Mouse (Mus musculus) monocyte, adult 5-6 weeks (primary cell): ENCODE data around the gene Eif4h. TPM values are rescaled to one million over a fixed set of nuclear protein-coding genes. Genes with fewer than 3 reads are reported as not detected.

Source experiments
- ATAC-seq: fragments of 153-309, 156-312 bp; replicated peaks from 2 replicates; pipeline ENCODE4 v1.8.0; 2017; ENCODE audit warnings: mild to moderate bottlenecking; ENCODE audit not compliant: low TSS enrichment, insufficient number of reproducible peaks, severe bottlenecking, poor library complexity, low FRiP score
- total RNA-seq: library from RNA; stranded (forward); fragments of 200-1000, 200-491, 200-594 nt; gene quantifications from 3 replicates; pipeline ENCODE4 v1.2.3, GENCODE M21; 2017

The Eif4h gene
- total RNA-seq, 1 experiment from 2014 or later = 269 TPM

GRCm38 (mm10) chr5:134577534-134577933 lies 61.8 kb downstream of the Eif4h start:
- ATAC-seq = no peak

DNA sequence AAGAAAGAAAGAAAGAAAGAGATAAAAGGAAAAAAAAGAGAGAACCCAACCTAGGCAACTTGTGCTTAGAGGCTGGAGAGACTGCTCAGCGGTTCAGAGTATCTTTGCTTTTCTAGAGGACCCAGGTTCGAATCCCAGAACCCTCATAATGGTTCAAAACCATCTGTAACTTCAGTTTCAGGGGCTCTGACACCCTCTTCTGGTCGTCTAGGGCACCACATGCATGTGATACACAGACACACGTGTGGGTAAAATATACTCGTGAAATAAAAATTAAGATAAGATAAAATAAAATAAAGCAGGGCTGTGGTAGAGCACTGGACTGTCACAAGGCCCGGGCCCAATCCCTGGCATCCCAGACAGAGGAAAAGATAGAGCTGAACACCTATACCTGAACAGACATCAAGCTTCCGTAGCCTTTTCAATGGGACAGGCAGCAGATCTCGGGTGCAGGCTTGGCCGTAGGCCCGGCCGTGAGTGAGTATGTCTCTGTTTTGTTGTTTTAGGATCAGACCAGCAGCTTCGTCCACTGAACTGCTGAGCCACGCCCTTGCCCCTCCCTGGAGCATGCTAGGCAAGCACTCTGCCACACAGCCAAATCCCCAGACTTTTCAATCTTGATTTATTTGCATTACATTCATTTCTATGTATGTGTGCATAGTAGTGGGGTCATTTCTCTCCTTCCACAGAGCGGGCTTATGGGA lies 62.6 kb downstream of the Eif4h start:
- ATAC-seq = no peak

DNA sequence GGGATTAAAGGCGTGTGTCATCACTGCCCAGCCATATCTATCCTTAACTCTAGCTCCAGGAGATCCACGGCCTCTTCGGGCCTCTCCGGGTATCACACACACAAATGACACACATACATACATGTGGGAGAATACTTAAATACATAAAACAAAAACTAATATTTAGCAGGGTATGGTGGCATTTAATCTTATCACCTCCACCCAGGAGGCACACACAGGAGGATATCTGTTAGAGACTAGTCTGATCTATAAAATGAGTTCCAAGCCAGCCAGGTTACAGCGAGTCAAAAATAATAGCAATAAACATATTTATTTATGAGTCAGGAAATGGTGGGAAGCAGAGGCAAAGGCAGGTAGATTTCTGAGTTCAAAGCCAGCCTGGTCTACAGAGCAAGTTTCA lies 63.5 kb downstream of the Eif4h start:
- ATAC-seq = no peak

- 0 out of 2 replicates have a peak, but pooled peaks have one; percentile 23 for ATAC-seq
Measured at GRCm38 (mm10) chr5:134572508-134573214, 66.6 kb downstream of the Eif4h start.

DNA sequence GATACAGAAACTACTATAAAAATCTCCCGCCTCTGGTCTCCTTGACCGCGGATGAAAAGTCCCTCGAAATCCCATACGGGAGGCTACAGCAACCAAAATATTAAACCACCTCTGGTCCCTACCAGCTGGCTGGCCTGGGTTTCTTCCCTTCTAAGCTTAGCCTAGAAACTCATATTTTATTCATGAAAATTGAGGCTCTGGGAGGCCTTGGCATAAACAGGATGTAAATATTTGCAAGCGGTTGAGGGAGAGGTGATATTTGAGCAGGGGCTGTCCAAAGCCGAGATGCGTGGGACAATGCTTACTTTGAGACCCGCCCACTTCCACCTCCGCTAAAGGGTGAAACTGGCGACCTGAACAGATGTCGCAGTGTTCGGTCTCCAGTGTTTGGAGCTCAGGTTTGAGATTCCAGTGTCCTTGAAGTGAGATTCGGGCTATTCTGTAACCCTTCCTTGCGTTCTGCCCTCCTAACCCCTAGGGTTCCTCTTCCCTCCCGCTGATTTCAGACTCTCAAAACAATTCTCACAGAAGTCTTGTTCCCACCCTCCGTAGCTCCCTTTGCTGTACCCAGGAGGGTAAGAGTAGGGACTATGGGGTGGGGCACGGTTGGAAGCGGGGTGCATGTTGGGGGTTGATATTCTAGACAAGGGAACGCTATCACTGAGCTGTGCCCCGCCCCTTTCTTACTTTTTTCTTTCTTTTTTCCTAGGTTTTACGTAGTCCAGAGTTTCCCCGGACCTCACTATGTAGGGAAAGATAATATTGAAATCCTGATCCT lies 67.4 kb downstream of the Eif4h start:
- peak; percentile 57 for ATAC-seq

Other genes starting within 250 kb of the Eif4h start
- 2.0 to 2.8 TPM (median 2.4 TPM) in 3 replicates for gene Gtf2ird1, start 182.8 kb downstream of the Eif4h start, total RNA-seq
- gene Clip2, start 87.1 kb downstream of the Eif4h start, total RNA-seq = 18.2 to 30.1 TPM (median 20.4 TPM) in 3 replicates
- not detected in 3 replicates for gene Syna, start 79.3 kb downstream of the Eif4h start, total RNA-seq
- 50.7 to 69.7 TPM (median 58.7 TPM) in 3 replicates for gene Rfc2, start 58.1 kb downstream of the Eif4h start, total RNA-seq
- gene Lat2, start 24.5 kb downstream of the Eif4h start, total RNA-seq = 191 to 217 TPM (median 196 TPM) in 3 replicates
- gene Limk1, start 49.1 kb upstream of the Eif4h start, total RNA-seq = 5.1 to 31.9 TPM (median 6.9 TPM) in 3 replicates
- not detected in 3 replicates for gene Eln, start 107.8 kb upstream of the Eif4h start, total RNA-seq